Mouse (Mus musculus): ENCODE results near the gene Slc25a19. TPM values are rescaled to one million over a fixed set of nuclear protein-coding genes. Genes with fewer than 3 reads are reported as not detected.

The Slc25a19 gene
- polyA plus RNA-seq, 1 experiment from 2014 or later: 55.7 TPM

DNA sequence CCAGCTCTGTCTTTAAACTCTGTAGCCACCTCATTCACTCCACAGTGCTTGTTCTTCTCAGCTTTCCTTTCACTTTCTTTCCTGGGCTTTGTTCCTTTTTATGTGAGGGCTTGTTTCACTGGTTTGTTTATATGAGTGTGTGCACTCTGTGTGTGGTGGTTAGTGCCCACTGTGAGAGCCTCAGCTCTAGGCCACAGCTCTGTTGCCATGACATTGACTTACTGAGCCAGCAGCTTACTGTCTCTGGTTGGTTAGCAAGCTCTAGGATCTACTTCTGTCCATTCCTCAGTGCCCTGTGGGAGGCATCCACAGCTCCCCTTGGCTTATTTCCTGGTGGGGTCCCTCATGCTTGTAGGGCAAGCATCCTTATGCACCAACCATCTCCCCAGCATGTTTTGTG is 49.0 kb downstream of the Slc25a19 start:
- Histone ChIP-seq H3K36me3 (ENCODE audit: control insufficient read depth, insufficient read depth) (peaks cover 41% of the 10 kb centered on the region), H3K4me1 (ENCODE audit: control insufficient read depth, insufficient read depth, low read length) (no peaks in the 10 kb centered on the region), H3K9me3 (replicated peaks; ENCODE audit: control insufficient read depth, low read length) (no peaks in the 10 kb centered on the region), H3K27me3 (ENCODE audit: control insufficient read depth, insufficient read depth, low read length) (no peaks in the 10 kb centered on the region), H3K4me2 (ENCODE audit: low read depth, low read length) (no peak overlapping the region), H3K27ac (ENCODE audit: low read length) (no peak overlapping the region), H3K4me3 (ENCODE audit: low read length) (no peak overlapping the region), H3K9ac (ENCODE audit: low read length) (no peak overlapping the region)
- ATAC-seq (replicated peaks; ENCODE audit: extremely low read depth, insufficient read depth, low FRiP score): no peak

DNA sequence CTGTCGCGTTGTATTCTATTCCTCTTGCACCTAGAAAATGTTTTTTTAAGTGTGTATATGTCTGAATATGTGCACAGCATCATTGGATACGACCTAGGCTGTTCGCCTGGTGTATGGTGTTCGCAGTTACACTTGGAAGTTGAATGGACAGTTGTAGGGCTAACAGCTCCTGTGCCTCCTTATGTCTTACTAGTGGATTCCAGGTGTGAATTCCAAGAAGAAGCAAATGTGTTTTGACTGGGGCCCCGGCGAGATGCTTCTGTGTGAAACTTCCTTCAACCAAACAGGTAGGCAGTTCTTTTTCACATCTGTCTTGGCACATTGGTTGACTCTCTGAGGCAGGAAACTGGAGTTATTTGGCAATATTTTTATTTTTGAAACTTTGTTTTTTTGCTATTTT is 63.1 kb downstream of the Slc25a19 start:
- Histone ChIP-seq H3K27ac (ENCODE audit: low read length) (no peak overlapping the region), H3K27me3 (ENCODE audit: control insufficient read depth, insufficient read depth, low read length) (no peaks in the 10 kb centered on the region), H3K4me2 (ENCODE audit: low read depth, low read length) (peak overlapping the region; percentile 75), H3K36me3 (ENCODE audit: control insufficient read depth, insufficient read depth) (peaks cover 30% of the 10 kb centered on the region), H3K9ac (ENCODE audit: low read length) (peak overlapping the region; percentile 78), H3K9me3 (replicated peaks; ENCODE audit: control insufficient read depth, low read length) (no peaks in the 10 kb centered on the region), H3K4me1 (ENCODE audit: control insufficient read depth, insufficient read depth, low read length) (peaks cover 10% of the 10 kb centered on the region), H3K4me3 (ENCODE audit: low read length) (peak overlapping the region; percentile 81)
- ATAC-seq (replicated peaks; ENCODE audit: extremely low read depth, insufficient read depth, low FRiP score): no peak
- WGBS: 19% methylated on average over 7 of the region's 7 CpGs

Other genes with a start within 250 kb of the Slc25a19 start
- gene Cdr2l, start 246.4 kb downstream of the Slc25a19 start, polyA plus RNA-seq (2015; fragmentation: Nextera tagmentation; extraction: Ambion mirVana): 7.0 and 7.5 TPM in 2 replicates
- gene Mrpl58, start 224.5 kb downstream of the Slc25a19 start, polyA plus RNA-seq (2015; fragmentation: Nextera tagmentation; extraction: Ambion mirVana): 175 and 179 TPM in 2 replicates
- gene Atp5h, start 208.3 kb downstream of the Slc25a19 start, polyA plus RNA-seq (2015; fragmentation: Nextera tagmentation; extraction: Ambion mirVana): 1,945 and 2,019 TPM in 2 replicates
- gene Kctd2, start 208.2 kb downstream of the Slc25a19 start, polyA plus RNA-seq (2015; fragmentation: Nextera tagmentation; extraction: Ambion mirVana): 3.9 and 12.6 TPM in 2 replicates
- gene Trim80, start 187.8 kb downstream of the Slc25a19 start, polyA plus RNA-seq (2015; fragmentation: Nextera tagmentation; extraction: Ambion mirVana): 0.12 and 0.14 TPM in 2 replicates
- 4.1 and 12.9 TPM in 2 replicates for gene Slc16a5, start 165.8 kb downstream of the Slc25a19 start, polyA plus RNA-seq (2015; fragmentation: Nextera tagmentation; extraction: Ambion mirVana)
- 5.4 and 6.2 TPM in 2 replicates for gene Armc7, start 152.6 kb downstream of the Slc25a19 start, polyA plus RNA-seq (2015; fragmentation: Nextera tagmentation; extraction: Ambion mirVana)
- 60.1 and 64.9 TPM in 2 replicates for gene Nt5c, start 136.4 kb downstream of the Slc25a19 start, polyA plus RNA-seq (2015; fragmentation: Nextera tagmentation; extraction: Ambion mirVana)
- gene Jpt1, start 113.9 kb downstream of the Slc25a19 start, polyA plus RNA-seq (2015; fragmentation: Nextera tagmentation; extraction: Ambion mirVana): 523 and 525 TPM in 2 replicates
- gene Sumo2, start 92.0 kb downstream of the Slc25a19 start, polyA plus RNA-seq (2015; fragmentation: Nextera tagmentation; extraction: Ambion mirVana): 556 and 599 TPM in 2 replicates
- 107 and 117 TPM in 2 replicates for gene Nup85, start 63.9 kb downstream of the Slc25a19 start, polyA plus RNA-seq (2015; fragmentation: Nextera tagmentation; extraction: Ambion mirVana)
- gene Mrps7, start 24.4 kb downstream of the Slc25a19 start, polyA plus RNA-seq (2015; fragmentation: Nextera tagmentation; extraction: Ambion mirVana): 84.4 and 86.2 TPM in 2 replicates
- gene Gga3, start 24.2 kb downstream of the Slc25a19 start, polyA plus RNA-seq (2015; fragmentation: Nextera tagmentation; extraction: Ambion mirVana): 15.4 and 18.8 TPM in 2 replicates
- gene Mif4gd, start 15.3 kb downstream of the Slc25a19 start, polyA plus RNA-seq (2015; fragmentation: Nextera tagmentation; extraction: Ambion mirVana): 41.5 and 42.0 TPM in 2 replicates
- gene Grb2, start 80.3 kb upstream of the Slc25a19 start, polyA plus RNA-seq (2015; fragmentation: Nextera tagmentation; extraction: Ambion mirVana): 103 and 118 TPM in 2 replicates
- gene Tmem94, start 137.1 kb upstream of the Slc25a19 start, polyA plus RNA-seq (2015; fragmentation: Nextera tagmentation; extraction: Ambion mirVana): 36.8 and 43.1 TPM in 2 replicates
- gene Caskin2, start 185.3 kb upstream of the Slc25a19 start, polyA plus RNA-seq (2015; fragmentation: Nextera tagmentation; extraction: Ambion mirVana): 18.9 and 22.1 TPM in 2 replicates
- 26.2 and 28.3 TPM in 2 replicates for gene Tsen54, start 186.4 kb upstream of the Slc25a19 start, polyA plus RNA-seq (2015; fragmentation: Nextera tagmentation; extraction: Ambion mirVana)
- gene Llgl2, start 195.8 kb upstream of the Slc25a19 start, polyA plus RNA-seq (2015; fragmentation: Nextera tagmentation; extraction: Ambion mirVana): 17.7 and 18.2 TPM in 2 replicates
- gene Myo15b, start 230.1 kb upstream of the Slc25a19 start, polyA plus RNA-seq (2015; fragmentation: Nextera tagmentation; extraction: Ambion mirVana): 0.17 and 1.7 TPM in 2 replicates